Mouse (Mus musculus): ENCODE data around the gene Klk15.

- TF ChIP-seq CTCF (IDR thresholded peaks at IDR 0.05), result no peak
- no peak for TF ChIP-seq EP300 (IDR thresholded peaks at IDR 0.05; ENCODE audit: insufficient read depth, low read depth, low read length)
Measured at GRCm38 (mm10) chr7:43921941-43922340, 11.6 kb upstream of the Klk15 start.

All from heart, adult 2 months (tissue).